Mouse (Mus musculus): ENCODE measurements at regions not wholly inside any gene's neighbourhood (a gene's known extent, or its start where the extent isn't known, plus 50 kb on each side); places are given as distances from the start of the nearest gene placed in this dataset.

- Histone ChIP-seq H3K4me1 (ENCODE audit: control insufficient read depth, insufficient read depth, low read length) (no peaks in the 10 kb centered on the region), H3K27ac (ENCODE audit: control insufficient read depth, insufficient read depth, low read depth, low read length, poor library complexity) (no peak overlapping the region), H3K4me3 (replicated peaks; ENCODE audit: control insufficient read depth, low read depth, low read length) (no peak overlapping the region)
- TF ChIP-seq CTCF (IDR thresholded peaks at IDR 0.05; ENCODE audit: control insufficient read depth, insufficient read depth, low read length) (no peak), POLR2A (IDR thresholded peaks at IDR 0.05; ENCODE audit: borderline replicate concordance, control insufficient read depth, low read depth, low read length) (no peak)
- WGBS = 70% methylated on average over 9 of the region's 9 CpGs
Measured at GRCm38 (mm10) chr2:131769656-131770210, 89.8 kb downstream of the Erv3 start.

GRCm38 (mm10) chr2:131766500-131766899 is 93.0 kb downstream of the Erv3 start:
- no peak overlapping the region for H3K4me3 ChIP-seq (replicated peaks; ENCODE audit: control insufficient read depth, low read depth, low read length)
- H3K4me1 ChIP-seq (ENCODE audit: control insufficient read depth, insufficient read depth, low read length) = no peaks in the 10 kb centered on the region
- WGBS = 91% methylated on average over 9 of the region's 9 CpGs
- no peak overlapping the region for H3K27ac ChIP-seq (ENCODE audit: control insufficient read depth, insufficient read depth, low read depth, low read length, poor library complexity)
- TF ChIP-seq CTCF (IDR thresholded peaks at IDR 0.05; ENCODE audit: control insufficient read depth, insufficient read depth, low read length) (no peak), POLR2A (IDR thresholded peaks at IDR 0.05; ENCODE audit: borderline replicate concordance, control insufficient read depth, low read depth, low read length) (no peak)

DNA sequence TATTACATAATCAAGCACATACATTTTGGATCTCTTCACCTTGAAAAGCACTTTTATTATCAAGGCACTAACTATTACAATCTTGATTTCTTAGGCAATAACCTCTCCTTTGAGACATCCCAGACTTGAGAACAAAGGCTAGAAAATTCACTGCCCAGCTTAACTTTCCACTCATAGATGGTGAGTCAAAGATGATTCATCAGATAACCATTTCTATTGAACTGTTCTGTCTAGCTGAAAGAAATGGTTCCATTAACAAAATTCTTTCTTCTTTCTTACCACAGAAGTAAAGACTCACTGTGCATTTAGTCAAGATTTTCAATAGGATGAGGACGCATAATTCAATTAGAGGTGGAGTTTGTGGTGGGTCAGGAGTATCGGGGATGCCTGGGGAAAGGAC is 98.0 kb downstream of the Erv3 start:
- Histone ChIP-seq H3K27ac (ENCODE audit: control insufficient read depth, insufficient read depth, low read depth, low read length, poor library complexity) (no peak overlapping the region), H3K4me1 (ENCODE audit: control insufficient read depth, insufficient read depth, low read length) (no peaks in the 10 kb centered on the region), H3K4me3 (replicated peaks; ENCODE audit: control insufficient read depth, low read depth, low read length) (no peak overlapping the region)
- 77% methylated on average over 2 of the region's 2 CpGs for WGBS
- TF ChIP-seq POLR2A (IDR thresholded peaks at IDR 0.05; ENCODE audit: borderline replicate concordance, control insufficient read depth, low read depth, low read length) (no peak), CTCF (IDR thresholded peaks at IDR 0.05; ENCODE audit: control insufficient read depth, insufficient read depth, low read length) (no peak)

GRCm38 (mm10) chr2:131757183-131757903 is 102.2 kb downstream of the Erv3 start:
- H3K4me3 ChIP-seq (replicated peaks; ENCODE audit: control insufficient read depth, low read depth, low read length) = no peak overlapping the region
- WGBS = 58% methylated on average over 7 of the region's 7 CpGs

GRCm38 (mm10) chr2:131755107-131755506 is 104.4 kb downstream of the Erv3 start:
- H3K4me1 ChIP-seq (ENCODE audit: control insufficient read depth, insufficient read depth, low read length) = no peaks in the 10 kb centered on the region
- TF ChIP-seq CTCF (IDR thresholded peaks at IDR 0.05; ENCODE audit: control insufficient read depth, insufficient read depth, low read length) (no peak), POLR2A (IDR thresholded peaks at IDR 0.05; ENCODE audit: borderline replicate concordance, control insufficient read depth, low read depth, low read length) (no peak)
- H3K4me3 ChIP-seq (replicated peaks; ENCODE audit: control insufficient read depth, low read depth, low read length) = no peak overlapping the region
- WGBS = 61% methylated on average over 2 of the region's 2 CpGs
- H3K27ac ChIP-seq (ENCODE audit: control insufficient read depth, insufficient read depth, low read depth, low read length, poor library complexity) = no peak overlapping the region

More at GRCm38 (mm10) chr2:131757183-131757903, 102.2 kb downstream of the Erv3 start:
- H3K4me1 ChIP-seq (ENCODE audit: control insufficient read depth, insufficient read depth, low read length) = no peaks in the 10 kb centered on the region
- no peak for TF ChIP-seq POLR2A (IDR thresholded peaks at IDR 0.05; ENCODE audit: borderline replicate concordance, control insufficient read depth, low read depth, low read length)
- TF ChIP-seq CTCF (IDR thresholded peaks at IDR 0.05; ENCODE audit: control insufficient read depth, insufficient read depth, low read length) = no peak
- H3K27ac ChIP-seq (ENCODE audit: control insufficient read depth, insufficient read depth, low read depth, low read length, poor library complexity) = no peak overlapping the region

DNA sequence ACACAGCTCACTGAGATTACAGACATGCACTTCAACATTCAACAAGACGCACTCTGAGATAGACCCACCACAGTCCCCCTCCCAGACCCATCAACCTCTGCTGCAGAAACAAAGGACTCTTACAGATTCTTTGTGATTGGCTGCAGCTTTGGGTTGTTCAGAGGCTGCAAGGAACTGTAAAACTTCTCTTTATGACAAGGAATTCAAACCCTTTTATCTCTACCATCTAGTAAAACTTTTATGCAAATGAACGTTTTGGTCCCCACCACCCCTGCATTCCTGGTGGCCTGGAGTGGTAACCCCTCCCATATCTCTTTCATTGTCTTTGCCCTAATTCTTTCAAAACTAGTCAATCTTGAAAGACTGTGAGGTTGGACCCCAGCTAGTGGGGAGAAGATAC is 106.1 kb downstream of the Erv3 start:
- 65% methylated on average over 2 of the region's 2 CpGs for WGBS
- H3K27ac ChIP-seq (ENCODE audit: control insufficient read depth, insufficient read depth, low read depth, low read length, poor library complexity) = no peak overlapping the region
- H3K4me1 ChIP-seq (ENCODE audit: control insufficient read depth, insufficient read depth, low read length) = no peaks in the 10 kb centered on the region
- H3K4me3 ChIP-seq (replicated peaks; ENCODE audit: control insufficient read depth, low read depth, low read length) = no peak overlapping the region
- TF ChIP-seq POLR2A (IDR thresholded peaks at IDR 0.05; ENCODE audit: borderline replicate concordance, control insufficient read depth, low read depth, low read length) (no peak), CTCF (IDR thresholded peaks at IDR 0.05; ENCODE audit: control insufficient read depth, insufficient read depth, low read length) (no peak)

GRCm38 (mm10) chr2:131750679-131751078 is 108.9 kb downstream of the Erv3 start:
- 75% methylated on average over 6 of the region's 6 CpGs for WGBS
- Histone ChIP-seq H3K4me3 (replicated peaks; ENCODE audit: control insufficient read depth, low read depth, low read length) (no peak overlapping the region), H3K27ac (ENCODE audit: control insufficient read depth, insufficient read depth, low read depth, low read length, poor library complexity) (no peak overlapping the region), H3K4me1 (ENCODE audit: control insufficient read depth, insufficient read depth, low read length) (no peaks in the 10 kb centered on the region)
- TF ChIP-seq CTCF (IDR thresholded peaks at IDR 0.05; ENCODE audit: control insufficient read depth, insufficient read depth, low read length) = no peak
- TF ChIP-seq POLR2A (IDR thresholded peaks at IDR 0.05; ENCODE audit: borderline replicate concordance, control insufficient read depth, low read depth, low read length) = no peak

DNA sequence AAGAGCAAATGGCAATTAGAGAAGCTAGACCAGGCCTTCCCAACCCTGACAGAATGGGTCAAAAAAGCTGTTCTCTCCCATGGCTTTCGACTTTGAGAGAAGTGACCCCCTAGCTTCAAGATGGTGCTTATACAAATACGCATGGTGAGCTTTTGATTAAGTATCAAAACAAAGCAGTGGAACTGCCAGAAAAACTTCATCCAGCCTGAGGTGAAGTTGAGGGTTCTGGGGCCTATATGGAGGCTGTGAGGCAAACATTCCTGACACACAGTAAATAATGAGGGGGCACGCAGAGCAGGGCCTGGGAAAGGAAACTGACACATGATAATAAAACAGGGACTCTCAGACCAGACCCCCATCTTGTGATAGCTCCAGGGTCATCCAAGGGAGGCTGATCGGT is 109.3 kb downstream of the Erv3 start:
- Histone ChIP-seq H3K4me3 (replicated peaks; ENCODE audit: control insufficient read depth, low read depth, low read length) (no peak overlapping the region), H3K27ac (ENCODE audit: control insufficient read depth, insufficient read depth, low read depth, low read length, poor library complexity) (no peak overlapping the region), H3K4me1 (ENCODE audit: control insufficient read depth, insufficient read depth, low read length) (no peaks in the 10 kb centered on the region)
- 72% methylated on average over 4 of the region's 4 CpGs for WGBS
- TF ChIP-seq CTCF (IDR thresholded peaks at IDR 0.05; ENCODE audit: control insufficient read depth, insufficient read depth, low read length) (no peak), POLR2A (IDR thresholded peaks at IDR 0.05; ENCODE audit: borderline replicate concordance, control insufficient read depth, low read depth, low read length) (no peak)
